Mouse (Mus musculus) layer of hippocampus, adult 9-11 months (tissue): ENCODE measurements around the gene Ephb2.

Experiments used
- DNase-seq: peaks from one replicate; pipeline ENCODE4 v3.0.0; 2022

The Ephb2 gene

GRCm38 (mm10) chr4:136696381-136696925 lies 139.3 kb downstream of the Ephb2 start:
- no peak for DNase-seq

- no peak for DNase-seq
Measured at GRCm38 (mm10) chr4:136695696-136696095, 140.1 kb downstream of the Ephb2 start.

GRCm38 (mm10) chr4:136690034-136690433 lies 145.8 kb downstream of the Ephb2 start:
- peak; percentile 86 for DNase-seq

GRCm38 (mm10) chr4:136688113-136688512 lies 147.7 kb downstream of the Ephb2 start:
- no peak for DNase-seq

GRCm38 (mm10) chr4:136685431-136685869 lies 150.3 kb downstream of the Ephb2 start:
- DNase-seq, result no peak

- no peak for DNase-seq
Measured at GRCm38 (mm10) chr4:136684485-136684884, 151.3 kb downstream of the Ephb2 start.

- DNase-seq, result no peak
Measured at GRCm38 (mm10) chr4:136680641-136681040, 155.1 kb downstream of the Ephb2 start.

GRCm38 (mm10) chr4:136679221-136679620 lies 156.6 kb downstream of the Ephb2 start:
- no peak for DNase-seq

GRCm38 (mm10) chr4:136678480-136678879 lies 157.3 kb downstream of the Ephb2 start:
- peak; percentile 85 for DNase-seq

GRCm38 (mm10) chr4:136675439-136675838 lies 160.3 kb downstream of the Ephb2 start:
- no peak for DNase-seq

GRCm38 (mm10) chr4:136672335-136673090 lies 163.3 kb downstream of the Ephb2 start:
- DNase-seq, result no peak

GRCm38 (mm10) chr4:136667757-136668156 lies 168.0 kb downstream of the Ephb2 start:
- no peak for DNase-seq

GRCm38 (mm10) chr4:136666002-136666401 lies 169.8 kb downstream of the Ephb2 start:
- DNase-seq, result no peak

- peak; percentile 61 for DNase-seq
Measured at GRCm38 (mm10) chr4:136665068-136665467, 170.7 kb downstream of the Ephb2 start.

- DNase-seq, result no peak
Measured at GRCm38 (mm10) chr4:136657914-136658313, 177.9 kb downstream of the Ephb2 start.

- DNase-seq, result no peak
Measured at GRCm38 (mm10) chr4:136653692-136654234, 182.0 kb downstream of the Ephb2 start.

GRCm38 (mm10) chr4:136653019-136653418 lies 182.8 kb downstream of the Ephb2 start:
- DNase-seq, result no peak

GRCm38 (mm10) chr4:136652528-136652910 lies 183.3 kb downstream of the Ephb2 start:
- DNase-seq, result no peak

GRCm38 (mm10) chr4:136651882-136652527 lies 183.8 kb downstream of the Ephb2 start:
- peak; percentile 50 for DNase-seq

GRCm38 (mm10) chr4:136651357-136651811 lies 184.4 kb downstream of the Ephb2 start:
- peak; percentile 31 for DNase-seq

- no peak for DNase-seq
Measured at GRCm38 (mm10) chr4:136650261-136650660, 185.5 kb downstream of the Ephb2 start.

GRCm38 (mm10) chr4:136649480-136650196 lies 186.2 kb downstream of the Ephb2 start:
- DNase-seq, result peak; percentile 51

- DNase-seq, result peak; percentile 78
Measured at GRCm38 (mm10) chr4:136648922-136649479, 186.8 kb downstream of the Ephb2 start.
